Mouse (Mus musculus) hindbrain, embryonic 15.5 days (tissue): ENCODE results near the gene Ltbr. TPM values are rescaled to one million over a fixed set of nuclear protein-coding genes. Genes with fewer than 3 reads are reported as not detected.
"Not testable (repeated sequence)": the region's sequence is repeated elsewhere in the genome, so short reads cannot be mapped to it uniquely, and the experiment has no call there.

ENCODE experiments used
- ATAC-seq: fragments of 200-750 bp; cut with Nextera tagmentation; 2 replicates; pipeline ENCODE4 v1.8.0; 2017; ENCODE audit warnings: low read depth, moderate number of reproducible peaks, moderate TSS enrichment; ENCODE audit not compliant: low FRiP score
- H3K27ac ChIP-seq: fragments of 300-500 bp; sonication (generic); replicated peaks from 2 replicates; pipeline ENCODE4 v1.5.1; 2015; ENCODE audit warnings: mild to moderate bottlenecking, inconsistent platforms
- H3K27me3 ChIP-seq: fragments of 300-500 bp; sonication (generic); 2 replicates; pipeline ENCODE4 v1.6.1; 2015; ENCODE audit warnings: control low read depth, inconsistent platforms
- H3K36me3 ChIP-seq: fragments of 300-500 bp; sonication (generic); 2 replicates; pipeline ENCODE4 v1.6.1; 2015; ENCODE audit warnings: control low read depth, inconsistent platforms
- H3K4me1 ChIP-seq: fragments of 300-500 bp; sonication (generic); replicated peaks from 2 replicates; pipeline ENCODE4 v1.6.1; 2015; ENCODE audit warnings: control low read depth, inconsistent platforms
- H3K4me2 ChIP-seq: fragments of 300-500 bp; sonication (generic); 2 replicates; pipeline ENCODE4 v1.6.1; 2015; ENCODE audit warnings: moderate library complexity, mild to moderate bottlenecking, inconsistent platforms
- H3K4me3 ChIP-seq: fragments of 300-500 bp; sonication (generic); 2 replicates; pipeline ENCODE4 v1.5.1; 2015; ENCODE audit warnings: mild to moderate bottlenecking, inconsistent platforms
- H3K9ac ChIP-seq: fragments of 300-500 bp; sonication (generic); 2 replicates; pipeline ENCODE4 v1.6.1; 2015; ENCODE audit warnings: inconsistent platforms
- H3K9me3 ChIP-seq: fragments of 300-500 bp; sonication (generic); 2 replicates; pipeline ENCODE4 v1.6.1; 2016; ENCODE audit warnings: control low read depth, inconsistent platforms
- WGBS: fragments of 180-500 bp; shearing (Covaris S2); methylation state at CpG from one replicate; pipeline ENCODE4 v1.1.7; 2015; 5-methylcytosine and 5-hydroxymethylcytosine counted together
- polyA plus RNA-seq: library from polyadenylated mRNA; unstranded; fragments of >200 nt; fragmentation: Nextera tagmentation; extraction: Ambion mirVana; gene quantifications from 2 replicates; pipeline ENCODE4 v1.2.1, GENCODE M21; 2015

The Ltbr gene
- polyA plus RNA-seq, 1 experiment from 2014 or later: 15.6 TPM

DNA sequence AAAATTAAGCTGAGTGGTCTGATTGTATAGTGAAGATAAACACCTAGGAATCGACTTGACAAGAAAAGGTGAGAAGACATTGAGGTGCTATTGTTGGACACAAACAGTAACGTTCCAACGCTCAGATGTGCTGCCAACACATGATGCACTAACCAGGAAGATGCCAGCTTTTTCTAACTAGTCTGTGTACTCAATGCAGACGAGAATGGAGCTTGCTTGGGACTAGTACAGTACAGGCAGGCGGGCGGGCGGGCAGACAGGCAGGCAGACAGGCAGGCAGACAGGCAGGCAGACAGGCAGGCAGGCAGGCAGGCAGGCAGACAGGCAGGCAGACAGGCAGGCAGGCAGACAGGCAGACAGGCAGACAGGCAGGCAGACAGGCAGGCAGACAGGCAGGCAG lies 9.3 kb downstream of the Ltbr start:
- not testable (repeated sequence) for H3K4me1 ChIP-seq, H3K36me3 ChIP-seq, H3K9ac ChIP-seq, H3K4me3 ChIP-seq, H3K4me2 ChIP-seq, ATAC-seq, H3K9me3 ChIP-seq, H3K27ac ChIP-seq, H3K27me3 ChIP-seq
- 86% methylated on average over 7 of the region's 7 CpGs for WGBS

- Histone ChIP-seq H3K27me3 (no peaks in the 10 kb centered on the region), H3K27ac (no peak overlapping the region), H3K9ac (no peak overlapping the region), H3K9me3 (no peaks in the 10 kb centered on the region), H3K4me1 (no peaks in the 10 kb centered on the region), H3K4me2 (no peak overlapping the region), H3K36me3 (no peaks in the 10 kb centered on the region), H3K4me3 (no peak overlapping the region)
- 59% methylated on average over 4 of the region's 4 CpGs for WGBS
- peak; percentile 51; the same call in 1 of the 2 replicates for ATAC-seq
These were observed 10.4 kb downstream of the Ltbr start for GRCm38 (mm10) chr6:125303242-125303641.

DNA sequence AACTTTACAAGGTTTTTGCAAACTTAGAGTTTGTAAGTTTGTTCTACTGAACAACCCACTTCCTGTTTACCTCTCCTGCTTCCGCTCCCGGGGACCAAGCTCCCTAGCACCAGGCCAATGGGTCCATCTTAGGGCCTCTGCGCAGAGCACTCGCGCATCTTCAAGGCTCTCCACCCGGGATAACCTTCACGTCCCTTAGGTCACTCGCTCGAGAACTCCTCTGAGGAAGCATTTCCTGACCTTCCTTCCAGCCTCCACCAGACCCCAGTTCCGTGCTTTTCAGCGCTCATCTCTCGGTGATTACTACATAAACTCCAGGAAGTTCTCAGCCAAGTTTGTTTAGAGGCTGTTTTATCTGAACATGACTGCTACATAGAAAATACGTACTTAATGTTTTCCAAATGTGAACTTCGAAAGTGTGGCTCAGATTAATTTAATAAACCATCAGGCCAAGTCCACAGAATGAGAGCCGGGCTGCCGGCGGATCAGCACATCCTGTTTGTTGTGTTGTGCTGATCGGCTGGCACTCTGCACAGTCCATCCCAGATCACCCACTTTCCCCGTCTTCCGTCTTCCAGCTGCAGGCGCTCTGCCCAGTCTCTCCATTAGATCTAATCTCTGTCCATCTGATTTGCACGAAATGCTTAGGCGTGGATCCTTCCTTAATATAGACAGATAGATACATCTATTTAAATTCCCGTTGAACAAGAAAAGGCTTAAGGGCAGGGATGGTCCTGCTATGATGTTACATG lies 11.3 kb downstream of the Ltbr start:
- H3K27me3 ChIP-seq: no peaks in the 10 kb centered on the region
- WGBS: 88% methylated on average over 24 of the region's 24 CpGs

GRCm38 (mm10) chr6:125300982-125301381 lies 12.7 kb downstream of the Ltbr start:
- no peak for ATAC-seq

More for the DNA sequence above, 11.3 kb downstream of the Ltbr start:
- H3K4me1 ChIP-seq: no peaks in the 10 kb centered on the region
- H3K36me3 ChIP-seq: no peaks in the 10 kb centered on the region
- no peak overlapping the region for H3K9ac ChIP-seq
- no peaks in the 10 kb centered on the region for H3K9me3 ChIP-seq
- no peak overlapping the region for H3K27ac ChIP-seq
- ATAC-seq: no peak
- H3K4me2 ChIP-seq: no peak overlapping the region
- no peak overlapping the region for H3K4me3 ChIP-seq

GRCm38 (mm10) chr6:125297149-125297820 lies 16.4 kb downstream of the Ltbr start:
- H3K9ac ChIP-seq: no peak overlapping the region
- no peaks in the 10 kb centered on the region for H3K4me1 ChIP-seq
- no peak overlapping the region for H3K4me3 ChIP-seq
- no peaks in the 10 kb centered on the region for H3K36me3 ChIP-seq
- no peak for ATAC-seq
- no peak overlapping the region for H3K4me2 ChIP-seq
- H3K9me3 ChIP-seq: no peaks in the 10 kb centered on the region
- no peak overlapping the region for H3K27ac ChIP-seq
- H3K27me3 ChIP-seq: no peaks in the 10 kb centered on the region
- WGBS: 76% methylated on average over 5 of the region's 5 CpGs

More at GRCm38 (mm10) chr6:125300982-125301381, 12.7 kb downstream of the Ltbr start:
- no peak overlapping the region for H3K4me3 ChIP-seq
- H3K9me3 ChIP-seq: no peaks in the 10 kb centered on the region
- no peaks in the 10 kb centered on the region for H3K36me3 ChIP-seq
- no peak overlapping the region for H3K27ac ChIP-seq
- H3K27me3 ChIP-seq: no peaks in the 10 kb centered on the region
- no peak overlapping the region for H3K9ac ChIP-seq
- no peak overlapping the region for H3K4me2 ChIP-seq
- H3K4me1 ChIP-seq: no peaks in the 10 kb centered on the region
- WGBS: 82% methylated on average over 1 of the region's 1 CpGs

- Histone ChIP-seq H3K9ac (no peak overlapping the region), H3K9me3 (no peaks in the 10 kb centered on the region), H3K4me3 (no peak overlapping the region), H3K27ac (no peak overlapping the region), H3K4me2 (no peak overlapping the region), H3K4me1 (no peaks in the 10 kb centered on the region), H3K36me3 (no peaks in the 10 kb centered on the region), H3K27me3 (no peaks in the 10 kb centered on the region)
- ATAC-seq: no peak
- WGBS: 87% methylated on average over 4 of the region's 4 CpGs
These were observed 19.6 kb downstream of the Ltbr start for GRCm38 (mm10) chr6:125294049-125294448.

DNA sequence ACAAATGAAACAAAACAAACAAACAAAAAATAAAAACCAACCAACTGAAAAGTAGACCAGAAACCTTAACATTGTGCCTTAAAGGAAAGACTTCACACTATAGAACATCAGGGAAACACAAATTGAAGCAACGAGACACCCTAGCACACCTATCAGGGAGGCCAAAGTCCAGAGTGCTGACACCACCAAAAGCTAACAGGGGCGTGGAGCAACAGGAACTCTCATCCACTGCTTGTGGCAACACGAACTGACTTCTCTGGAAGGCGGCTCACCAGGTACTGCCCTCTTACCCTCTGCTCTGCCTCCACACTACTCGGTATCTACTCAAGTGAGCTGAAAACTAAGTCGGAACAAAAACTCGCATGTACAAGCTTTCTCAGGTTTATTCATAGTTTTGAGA lies 21.4 kb downstream of the Ltbr start:
- no peaks in the 10 kb centered on the region for H3K27me3 ChIP-seq
- no peak overlapping the region for H3K9ac ChIP-seq
- H3K27ac ChIP-seq: no peak overlapping the region
- ATAC-seq: no peak
- no peak overlapping the region for H3K4me2 ChIP-seq
- H3K4me3 ChIP-seq: no peak overlapping the region
- no peaks in the 10 kb centered on the region for H3K4me1 ChIP-seq
- no peaks in the 10 kb centered on the region for H3K9me3 ChIP-seq
- H3K36me3 ChIP-seq: no peaks in the 10 kb centered on the region
- WGBS: 92% methylated on average over 7 of the region's 7 CpGs

GRCm38 (mm10) chr6:125291329-125291728 lies 22.4 kb downstream of the Ltbr start:
- H3K4me2 ChIP-seq: no peak overlapping the region
- H3K9me3 ChIP-seq: no peaks in the 10 kb centered on the region
- H3K36me3 ChIP-seq: no peaks in the 10 kb centered on the region
- no peaks in the 10 kb centered on the region for H3K4me1 ChIP-seq
- no peaks in the 10 kb centered on the region for H3K27me3 ChIP-seq
- WGBS: 79% methylated on average over 4 of the region's 4 CpGs
- H3K9ac ChIP-seq: no peak overlapping the region
- no peak overlapping the region for H3K4me3 ChIP-seq
- H3K27ac ChIP-seq: no peak overlapping the region
- ATAC-seq: no peak

DNA sequence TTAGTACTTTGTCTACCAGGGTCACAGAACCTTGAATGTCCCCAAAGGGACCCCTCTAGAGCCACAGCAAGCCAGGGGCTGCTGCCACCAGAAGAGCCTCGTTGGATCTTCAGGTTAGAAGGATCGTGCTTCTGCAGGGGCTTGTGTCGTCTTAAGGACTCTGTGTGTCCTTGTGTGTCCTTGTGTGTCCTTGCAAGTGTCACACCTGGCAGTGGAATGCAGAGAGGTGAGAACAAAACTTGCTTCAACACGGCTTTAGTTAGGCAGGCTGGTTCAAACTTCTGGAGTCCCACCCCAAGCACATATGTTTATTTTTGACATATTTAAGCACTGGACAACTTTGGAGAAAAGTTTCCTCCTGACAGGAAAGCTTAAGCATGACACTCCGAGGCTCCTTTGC lies 25.0 kb downstream of the Ltbr start:
- no peak overlapping the region for H3K4me3 ChIP-seq
- no peak overlapping the region for H3K9ac ChIP-seq
- no peak overlapping the region for H3K4me2 ChIP-seq
- no peaks in the 10 kb centered on the region for H3K36me3 ChIP-seq
- WGBS: 83% methylated on average over 5 of the region's 5 CpGs
- no peak for ATAC-seq
- no peaks in the 10 kb centered on the region for H3K4me1 ChIP-seq
- H3K9me3 ChIP-seq: no peaks in the 10 kb centered on the region
- H3K27ac ChIP-seq: no peak overlapping the region
- H3K27me3 ChIP-seq: no peaks in the 10 kb centered on the region

GRCm38 (mm10) chr6:125286944-125287343 lies 26.7 kb downstream of the Ltbr start:
- Histone ChIP-seq H3K9me3 (no peaks in the 10 kb centered on the region), H3K9ac (no peak overlapping the region), H3K4me2 (no peak overlapping the region), H3K27ac (no peak overlapping the region), H3K4me1 (no peaks in the 10 kb centered on the region), H3K4me3 (no peak overlapping the region), H3K27me3 (no peaks in the 10 kb centered on the region), H3K36me3 (no peaks in the 10 kb centered on the region)
- ATAC-seq: no peak
- 82% methylated on average over 4 of the region's 4 CpGs for WGBS

GRCm38 (mm10) chr6:125285890-125286289 lies 27.8 kb downstream of the Ltbr start, which contains the start of gene Tuba3a:
Gene Tuba3a (minus strand): TSS chr6:125286042.
- no peak within 1 kb of the TSS for H3K9ac ChIP-seq
- ATAC-seq: no peak
- H3K4me2 ChIP-seq: no peak within 1 kb of the TSS
- H3K4me3 ChIP-seq: no peak within 1 kb of the TSS
- H3K9me3 ChIP-seq: no peaks in the 10 kb centered on the region
- WGBS: 98% methylated on average over 22 of the region's 22 CpGs
- no peaks in the 10 kb centered on the region for H3K36me3 ChIP-seq
- no peaks in the 10 kb centered on the region for H3K27me3 ChIP-seq
- no peaks in the 10 kb centered on the region for H3K4me1 ChIP-seq
- no peak within 1 kb of the TSS for H3K27ac ChIP-seq

DNA sequence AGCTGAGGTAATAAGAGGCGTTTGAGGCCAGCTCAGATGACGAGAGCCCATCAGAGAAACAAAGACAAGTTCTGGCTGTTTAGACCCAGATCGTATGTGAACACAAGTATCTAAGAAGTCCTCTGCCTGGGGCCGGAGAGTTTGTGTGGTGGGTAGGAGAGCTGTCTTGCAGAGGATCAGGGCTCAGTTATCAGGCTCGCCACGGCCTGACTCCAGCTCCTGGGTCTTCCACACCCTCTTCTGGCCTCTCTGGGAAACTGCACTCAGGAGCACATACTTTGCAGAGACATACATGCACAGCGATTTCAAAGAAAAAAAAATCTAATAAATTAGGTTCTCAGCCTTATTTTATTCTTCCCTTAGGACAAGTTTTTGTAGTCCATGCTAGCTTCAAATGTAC lies 28.9 kb downstream of the Ltbr start:
- 88% methylated on average over 7 of the region's 7 CpGs for WGBS
- no peaks in the 10 kb centered on the region for H3K9me3 ChIP-seq
- H3K36me3 ChIP-seq: no peaks in the 10 kb centered on the region
- H3K27me3 ChIP-seq: no peaks in the 10 kb centered on the region
- H3K4me1 ChIP-seq: no peaks in the 10 kb centered on the region
- no peak overlapping the region for H3K27ac ChIP-seq
- H3K9ac ChIP-seq: no peak overlapping the region
- no peak overlapping the region for H3K4me3 ChIP-seq
- no peak overlapping the region for H3K4me2 ChIP-seq
- no peak for ATAC-seq
